Mouse (Mus musculus) kidney, embryonic 16.5 days (tissue): ENCODE measurements around the gene Cnnm2. TPM values are rescaled to one million over a fixed set of nuclear protein-coding genes. Genes with fewer than 3 reads are reported as not detected.

Source experiments
- ATAC-seq: fragments of 200-750 bp; cut with Nextera tagmentation; 2 replicates; pipeline ENCODE4 v1.8.0; 2017; ENCODE audit warnings: moderate TSS enrichment; ENCODE audit not compliant: low FRiP score, low TSS enrichment
- H3K27ac ChIP-seq: fragments of 300-500 bp; sonication (generic); 2 replicates; pipeline ENCODE4 v1.5.1; 2014; ENCODE audit warnings: low read length
- H3K27me3 ChIP-seq: fragments of 300-500 bp; sonication (generic); 2 replicates; pipeline ENCODE4 v1.6.1; 2014; ENCODE audit warnings: low read length, control low read depth, mixed read lengths; ENCODE audit not compliant: insufficient read depth
- H3K36me3 ChIP-seq: fragments of 300-500 bp; sonication (generic); 2 replicates; pipeline ENCODE4 v1.6.1; 2014; ENCODE audit warnings: low read length, control low read depth, mixed read lengths; ENCODE audit not compliant: insufficient read depth
- H3K4me1 ChIP-seq: fragments of 300-500 bp; sonication (generic); 2 replicates; pipeline ENCODE4 v1.6.1; 2014; ENCODE audit warnings: low read length, control low read depth, mixed read lengths; ENCODE audit not compliant: insufficient read depth
- H3K4me2 ChIP-seq: fragments of 300-500 bp; sonication (generic); replicated peaks from 2 replicates; pipeline ENCODE4 v1.6.1; 2014; ENCODE audit warnings: low read depth, low read length
- H3K4me3 ChIP-seq: fragments of 300-500 bp; sonication (generic); 2 replicates; pipeline ENCODE4 v1.5.1; 2014; ENCODE audit warnings: mild to moderate bottlenecking, low read length
- H3K9ac ChIP-seq: fragments of 300-500 bp; sonication (generic); replicated peaks from 2 replicates; pipeline ENCODE4 v1.6.1; 2014; ENCODE audit warnings: low read length
- H3K9me3 ChIP-seq: fragments of 300-500 bp; sonication (generic); 2 replicates; pipeline ENCODE4 v1.6.1; 2016; ENCODE audit warnings: low read length, control low read depth
- WGBS: fragments of 180-500 bp; shearing (Covaris S2); extraction: QIAGEN DNeasy Blood & Tissue Kit; methylation state at CpG from one replicate; pipeline ENCODE4 v1.1.7; 2014; 5-methylcytosine and 5-hydroxymethylcytosine counted together
- polyA plus RNA-seq: library from polyadenylated mRNA; unstranded; fragments of >200 nt; fragmentation: Nextera tagmentation; extraction: Ambion mirVana; gene quantifications from 2 replicates; pipeline ENCODE4 v1.2.1, GENCODE M21; 2015

Cnnm2 gene
- polyA plus RNA-seq, 1 experiment from 2014 or later = 7.3 TPM

DNA sequence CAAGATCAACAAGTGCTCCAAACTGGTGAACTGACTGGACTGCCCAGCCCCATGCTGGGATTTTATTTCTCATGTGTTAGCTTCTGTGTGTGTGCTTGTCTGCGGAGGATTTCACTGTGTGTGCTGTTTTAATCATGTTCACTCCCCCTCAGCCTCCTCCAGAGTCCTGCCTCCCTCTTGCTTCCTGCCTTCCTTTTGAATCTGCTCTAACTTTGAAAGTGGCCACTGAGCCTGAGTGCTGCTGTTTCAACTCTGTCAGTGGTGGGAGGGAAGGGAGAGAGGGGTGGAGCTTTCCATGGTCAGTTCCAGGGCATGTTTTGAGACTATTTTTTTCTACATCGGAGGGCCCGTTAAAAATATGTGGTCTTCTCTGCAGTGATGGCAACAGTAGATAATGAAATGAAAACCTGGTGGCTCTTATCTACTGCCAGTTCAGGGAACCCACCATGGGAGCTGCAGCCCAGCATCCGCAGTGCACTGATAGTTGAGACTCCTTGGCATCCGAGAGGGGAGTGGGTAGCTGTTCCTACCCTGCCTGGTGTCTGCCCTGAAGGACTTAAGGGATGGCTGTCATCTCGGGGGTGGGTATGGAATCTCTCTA, 103.4 kb downstream of the Cnnm2 start:
- no peak overlapping the region for H3K9ac ChIP-seq
- H3K4me3 ChIP-seq = no peak overlapping the region
- WGBS = 28% methylated on average over 6 of the region's 6 CpGs
- no peak overlapping the region for H3K4me2 ChIP-seq
- no peaks in the 10 kb centered on the region for H3K27me3 ChIP-seq
- peak; percentile 55 for ATAC-seq
- H3K27ac ChIP-seq = 0 out of 2 replicates have a peak overlapping the region, but pooled peaks have one; percentile 15
- H3K36me3 ChIP-seq = no peaks in the 10 kb centered on the region
- H3K4me1 ChIP-seq = peaks cover 9% of the 10 kb centered on the region
- H3K9me3 ChIP-seq = no peaks in the 10 kb centered on the region

GRCm38 (mm10) chr19:46865381-46865780, 104.0 kb downstream of the Cnnm2 start:
- ATAC-seq = no peak
- Histone ChIP-seq H3K4me2 (no peak overlapping the region), H3K9ac (no peak overlapping the region), H3K27ac (0 out of 2 replicates have a peak overlapping the region, but pooled peaks have one; percentile 15), H3K36me3 (no peaks in the 10 kb centered on the region), H3K4me3 (no peak overlapping the region), H3K4me1 (peaks cover 9% of the 10 kb centered on the region), H3K27me3 (no peaks in the 10 kb centered on the region), H3K9me3 (no peaks in the 10 kb centered on the region)
- WGBS = 72% methylated on average over 4 of the region's 4 CpGs

GRCm38 (mm10) chr19:46869049-46869448, 107.7 kb downstream of the Cnnm2 start:
- Histone ChIP-seq H3K9me3 (no peaks in the 10 kb centered on the region), H3K27me3 (no peaks in the 10 kb centered on the region), H3K36me3 (no peaks in the 10 kb centered on the region), H3K27ac (no peak overlapping the region), H3K4me3 (no peak overlapping the region), H3K9ac (no peak overlapping the region), H3K4me1 (peaks cover 9% of the 10 kb centered on the region), H3K4me2 (no peak overlapping the region)
- whole genome bisulfite sequencing = 58% methylated on average over 11 of the region's 11 CpGs
- ATAC-seq = peak; percentile 5; the same call in 1 of the 2 replicates

DNA sequence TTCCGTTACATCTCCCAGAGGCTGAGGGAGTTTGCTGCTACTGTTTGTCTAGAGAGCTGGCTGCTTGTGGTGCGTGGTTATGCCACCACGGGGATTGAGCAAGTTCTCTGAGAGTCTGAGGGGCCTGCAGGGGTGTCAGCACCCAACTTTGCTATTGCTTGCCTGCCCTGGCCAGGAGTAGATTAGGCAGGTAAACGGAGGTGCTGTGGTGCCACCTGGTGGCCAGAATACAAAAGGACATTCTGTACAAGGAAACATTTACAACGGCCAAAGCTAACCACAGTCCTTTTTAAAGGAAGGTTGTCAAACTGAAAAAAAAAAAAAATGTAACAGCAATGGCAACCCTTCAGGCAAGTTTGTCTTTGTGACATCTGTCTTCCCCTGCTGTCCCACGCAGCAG, 108.1 kb downstream of the Cnnm2 start:
- WGBS = 16% methylated on average over 6 of the region's 6 CpGs
- Histone ChIP-seq H3K27ac (no peak overlapping the region), H3K9me3 (no peaks in the 10 kb centered on the region), H3K27me3 (no peaks in the 10 kb centered on the region), H3K36me3 (no peaks in the 10 kb centered on the region), H3K4me3 (no peak overlapping the region), H3K4me2 (no peak overlapping the region), H3K4me1 (peaks cover 6% of the 10 kb centered on the region), H3K9ac (no peak overlapping the region)
- ATAC-seq = peak; percentile 65

DNA sequence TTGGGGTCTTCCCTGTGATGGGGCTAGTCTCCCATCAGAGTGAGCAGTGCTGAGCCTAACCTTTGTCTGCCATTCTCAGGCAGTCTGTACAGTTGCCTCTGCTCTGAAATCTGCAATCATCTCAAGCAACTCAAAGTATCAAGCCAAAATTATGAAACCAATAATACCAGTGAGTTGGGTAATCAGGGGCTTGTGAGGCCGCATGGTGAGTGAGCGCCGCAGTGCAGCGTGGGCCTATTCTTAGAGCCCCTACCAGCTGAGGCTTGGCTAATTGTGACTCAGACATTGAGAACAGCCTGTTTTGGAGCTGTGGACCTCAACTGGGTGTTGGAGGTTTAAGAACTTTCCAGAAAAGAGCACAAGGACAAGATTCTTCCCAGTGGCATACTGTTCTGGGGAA, 109.7 kb downstream of the Cnnm2 start:
- 90% methylated on average over 4 of the region's 4 CpGs for WGBS
- Histone ChIP-seq H3K9ac (no peak overlapping the region), H3K27ac (no peak overlapping the region), H3K4me3 (no peak overlapping the region), H3K4me1 (no peaks in the 10 kb centered on the region), H3K4me2 (no peak overlapping the region), H3K9me3 (no peaks in the 10 kb centered on the region), H3K36me3 (no peaks in the 10 kb centered on the region), H3K27me3 (no peaks in the 10 kb centered on the region)
- no peak for ATAC-seq

- Histone ChIP-seq H3K9ac (no peak overlapping the region), H3K36me3 (no peaks in the 10 kb centered on the region), H3K9me3 (no peaks in the 10 kb centered on the region), H3K27me3 (no peaks in the 10 kb centered on the region), H3K4me2 (no peak overlapping the region), H3K4me3 (no peak overlapping the region), H3K27ac (no peak overlapping the region), H3K4me1 (no peaks in the 10 kb centered on the region)
- 72% methylated on average over 7 of the region's 7 CpGs for WGBS
- ATAC-seq = no peak
Measured at GRCm38 (mm10) chr19:46871651-46872050, 110.3 kb downstream of the Cnnm2 start.

GRCm38 (mm10) chr19:46873924-46874323, 112.5 kb downstream of the Cnnm2 start:
- no peaks in the 10 kb centered on the region for H3K9me3 ChIP-seq
- no peak overlapping the region for H3K4me2 ChIP-seq
- H3K27me3 ChIP-seq = no peaks in the 10 kb centered on the region
- no peak overlapping the region for H3K4me3 ChIP-seq
- no peaks in the 10 kb centered on the region for H3K36me3 ChIP-seq
- H3K27ac ChIP-seq = no peak overlapping the region
- no peak overlapping the region for H3K9ac ChIP-seq
- no peak for ATAC-seq
- WGBS = 78% methylated on average over 3 of the region's 3 CpGs
- H3K4me1 ChIP-seq = no peaks in the 10 kb centered on the region

GRCm38 (mm10) chr19:46875790-46876189, 114.4 kb downstream of the Cnnm2 start:
- peak; percentile 46 for ATAC-seq
- 43% methylated on average over 12 of the region's 12 CpGs for WGBS
- Histone ChIP-seq H3K4me3 (no peak overlapping the region), H3K27me3 (no peaks in the 10 kb centered on the region), H3K4me1 (0 out of 2 replicates have a peak, but pooled peaks cover 3% of the 10 kb centered on the region), H3K27ac (no peak overlapping the region), H3K9me3 (no peaks in the 10 kb centered on the region), H3K36me3 (no peaks in the 10 kb centered on the region), H3K4me2 (no peak overlapping the region), H3K9ac (no peak overlapping the region)

GRCm38 (mm10) chr19:46877886-46878285, 116.5 kb downstream of the Cnnm2 start:
- Histone ChIP-seq H3K36me3 (no peaks in the 10 kb centered on the region), H3K4me1 (0 out of 2 replicates have a peak, but pooled peaks cover 3% of the 10 kb centered on the region), H3K9ac (no peak overlapping the region), H3K9me3 (no peaks in the 10 kb centered on the region), H3K4me2 (no peak overlapping the region), H3K27ac (no peak overlapping the region), H3K4me3 (no peak overlapping the region), H3K27me3 (no peaks in the 10 kb centered on the region)
- 86% methylated on average over 13 of the region's 13 CpGs for whole genome bisulfite sequencing
- ATAC-seq = no peak

- H3K4me2 ChIP-seq = no peak overlapping the region
- 35% methylated on average over 13 of the region's 13 CpGs for WGBS
- 0 out of 2 replicates have a peak, but pooled peaks cover 1% of the 10 kb centered on the region for H3K36me3 ChIP-seq
- no peaks in the 10 kb centered on the region for H3K27me3 ChIP-seq
- H3K4me3 ChIP-seq = no peak overlapping the region
- ATAC-seq = no peak
- H3K9me3 ChIP-seq = no peaks in the 10 kb centered on the region
- no peak overlapping the region for H3K27ac ChIP-seq
- H3K9ac ChIP-seq = no peak overlapping the region
- H3K4me1 ChIP-seq = 0 out of 2 replicates have a peak, but pooled peaks cover 3% of the 10 kb centered on the region
Measured at GRCm38 (mm10) chr19:46878346-46878745, 117.0 kb downstream of the Cnnm2 start.
